Mouse (Mus musculus): ENCODE measurements around the gene Asb16. TPM values are rescaled to one million over a fixed set of nuclear protein-coding genes. Genes with fewer than 3 reads are reported as not detected.
A peak's percentile ranks its signal among the peaks of the same experiment; 100 is the strongest.

The Asb16 gene
- total RNA-seq, 2 experiments from 2014 or later: 1.2 TPM

GRCm38 (mm10) chr11:102287485-102287884 is 18.9 kb downstream of the Asb16 start:
- DNase-seq: no peak

GRCm38 (mm10) chr11:102288027-102288804 is 19.7 kb downstream of the Asb16 start:
- DNase-seq: no peak

- DNase-seq: no peak
Observed at GRCm38 (mm10) chr11:102288913-102289312, 20.4 kb downstream of the Asb16 start.

- DNase-seq: no peak
Observed at GRCm38 (mm10) chr11:102289511-102290100, 21.1 kb downstream of the Asb16 start.

- no peak for DNase-seq
Observed at GRCm38 (mm10) chr11:102290141-102290540, 21.6 kb downstream of the Asb16 start.

GRCm38 (mm10) chr11:102291051-102291535 is 22.6 kb downstream of the Asb16 start:
- peak in 1 of 2 experiments; percentile 2 for DNase-seq

- DNase-seq: peak in 1 of 2 experiments; percentile 2
Observed at GRCm38 (mm10) chr11:102293971-102294370, 25.4 kb downstream of the Asb16 start.

GRCm38 (mm10) chr11:102294416-102294815 is 25.9 kb downstream of the Asb16 start:
- peak in 1 of 2 experiments; percentile 6 for DNase-seq

- DNase-seq: peak; percentile 43 to 56
Observed at GRCm38 (mm10) chr11:102294887-102295597, 26.5 kb downstream of the Asb16 start.

GRCm38 (mm10) chr11:102295598-102296471 is 27.3 kb downstream of the Asb16 start:
- DNase-seq: peak; percentile 53 to 60

- peak; percentile 97 to 99 for DNase-seq
Observed at GRCm38 (mm10) chr11:102296491-102297472, 28.2 kb downstream of the Asb16 start, which contains the start of gene Atxn7l3. Gene Atxn7l3, minus strand, starts transcription at chr11:102296631.

- DNase-seq: no peak
Observed at GRCm38 (mm10) chr11:102297577-102298556, 29.3 kb downstream of the Asb16 start.

GRCm38 (mm10) chr11:102299839-102300238 is 31.3 kb downstream of the Asb16 start:
- peak in 1 of 2 experiments; percentile 66 for DNase-seq

- DNase-seq: no peak
Observed at GRCm38 (mm10) chr11:102304141-102304540, 35.6 kb downstream of the Asb16 start.

- DNase-seq: no peak
Observed at GRCm38 (mm10) chr11:102305359-102305758, 36.8 kb downstream of the Asb16 start.

GRCm38 (mm10) chr11:102308104-102308503 is 39.6 kb downstream of the Asb16 start:
- no peak for DNase-seq

- DNase-seq: peak; percentile 96 to 98
Observed at GRCm38 (mm10) chr11:102308979-102309378, 40.4 kb downstream of the Asb16 start.

GRCm38 (mm10) chr11:102309821-102310617 is 41.5 kb downstream of the Asb16 start:
- no peak for DNase-seq
